Mouse (Mus musculus): ENCODE measurements around the gene Pgs1. TPM values are rescaled to one million over a fixed set of nuclear protein-coding genes. Genes with fewer than 3 reads are reported as not detected.

The Pgs1 gene
- polyA plus RNA-seq, 1 experiment from 2014 or later, result 60.7 TPM

DNA sequence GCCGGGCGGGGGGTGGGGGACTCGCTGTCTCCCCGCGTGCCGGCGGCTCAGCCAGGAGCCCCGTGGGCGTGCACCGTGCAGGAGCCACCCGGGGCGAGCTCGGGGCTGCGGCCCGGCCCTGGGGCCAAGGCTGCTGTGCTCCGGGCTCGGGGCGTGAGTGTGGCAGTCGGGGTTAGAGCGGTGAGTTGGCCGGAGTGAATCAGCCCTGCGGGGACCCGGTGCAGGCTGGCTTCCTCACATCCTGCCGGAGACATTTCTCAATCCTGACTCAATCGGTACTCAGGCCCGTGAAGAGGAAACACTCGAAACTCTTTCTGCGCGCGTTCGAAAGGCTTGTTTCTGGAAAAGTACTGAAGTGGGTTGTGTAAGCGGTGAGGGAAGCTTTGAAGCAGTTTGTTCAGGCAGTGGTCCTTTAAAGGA, 950 bp downstream of the Pgs1 start:
- H3K27ac ChIP-seq (replicated peaks), result peak overlapping the region; percentile 94
- peak overlapping the region; percentile 100 for H3K4me3 ChIP-seq (replicated peaks)
- H3K4me1 ChIP-seq, result peaks cover 52% of the 10 kb centered on the region
- 0% methylated on average over 23 of the region's 32 CpGs for WGBS
- H3K9me3 ChIP-seq (replicated peaks), result no peaks in the 10 kb centered on the region
- H3K9ac ChIP-seq (replicated peaks), result peak overlapping the region; percentile 90
- H3K36me3 ChIP-seq, result no peaks in the 10 kb centered on the region
- H3K4me2 ChIP-seq, result peak overlapping the region; percentile 87
- no peaks in the 10 kb centered on the region for H3K27me3 ChIP-seq (replicated peaks)
- ATAC-seq (ENCODE audit: low FRiP score), result peak; percentile 53

DNA sequence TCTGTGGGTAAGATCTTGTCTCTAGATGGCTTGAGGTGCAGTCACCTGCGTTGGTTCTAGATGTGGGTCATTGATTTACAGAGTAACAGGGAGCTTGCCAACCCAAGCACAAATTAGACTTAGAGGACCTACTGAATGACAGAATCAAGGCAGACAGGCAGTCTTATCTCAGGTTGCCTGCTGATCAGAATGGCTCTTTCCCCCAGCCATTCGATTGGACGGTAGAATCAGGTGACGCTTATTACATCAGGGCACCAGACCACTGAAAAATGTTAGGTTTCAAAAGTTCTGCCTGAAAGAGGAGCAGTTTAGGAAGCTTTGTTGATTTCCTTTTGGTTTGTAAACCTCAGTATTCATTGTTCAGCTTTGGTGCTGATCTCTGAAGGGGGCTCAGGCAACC, 1.9 kb downstream of the Pgs1 start:
- peaks cover 52% of the 10 kb centered on the region for H3K4me1 ChIP-seq
- WGBS, result 71% methylated on average over 4 of the region's 4 CpGs

DNA sequence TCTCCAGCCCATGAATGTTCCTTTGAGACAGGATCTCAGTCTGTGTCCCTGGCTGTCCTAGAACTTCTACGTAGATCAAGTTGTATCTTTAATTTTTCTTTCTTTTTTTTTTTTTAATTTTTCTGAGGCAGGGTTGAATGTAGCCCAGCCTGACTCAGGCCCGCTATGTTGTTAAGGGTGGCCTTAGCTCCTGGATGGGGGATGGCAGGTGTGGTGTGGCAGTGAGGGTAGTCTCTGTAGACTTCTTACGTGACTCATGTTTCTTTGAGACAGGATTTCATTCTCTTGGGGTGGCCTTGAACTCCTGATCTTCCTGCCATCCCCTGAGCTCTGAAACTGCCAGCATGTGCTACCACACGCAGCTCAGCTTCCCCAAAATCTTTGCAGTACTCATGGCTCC, 3.1 kb downstream of the Pgs1 start:
- H3K4me2 ChIP-seq, result no peak overlapping the region
- H3K4me3 ChIP-seq (replicated peaks), result no peak overlapping the region
- ATAC-seq (ENCODE audit: low FRiP score), result no peak
- WGBS, result 89% methylated on average over 4 of the region's 4 CpGs
- no peak overlapping the region for H3K27ac ChIP-seq (replicated peaks)
- H3K36me3 ChIP-seq, result no peaks in the 10 kb centered on the region
- no peak overlapping the region for H3K9ac ChIP-seq (replicated peaks)
- no peaks in the 10 kb centered on the region for H3K9me3 ChIP-seq (replicated peaks)
- H3K27me3 ChIP-seq (replicated peaks), result no peaks in the 10 kb centered on the region
- H3K4me1 ChIP-seq, result peaks cover 64% of the 10 kb centered on the region

More for the DNA sequence above, 1.9 kb downstream of the Pgs1 start:
- no peaks in the 10 kb centered on the region for H3K27me3 ChIP-seq (replicated peaks)
- peak overlapping the region; percentile 100 for H3K4me3 ChIP-seq (replicated peaks)
- no peak for ATAC-seq (ENCODE audit: low FRiP score)
- peak overlapping the region; percentile 87 for H3K4me2 ChIP-seq
- no peaks in the 10 kb centered on the region for H3K9me3 ChIP-seq (replicated peaks)
- H3K9ac ChIP-seq (replicated peaks), result peak overlapping the region; percentile 90
- H3K27ac ChIP-seq (replicated peaks), result no peak overlapping the region
- no peaks in the 10 kb centered on the region for H3K36me3 ChIP-seq

DNA sequence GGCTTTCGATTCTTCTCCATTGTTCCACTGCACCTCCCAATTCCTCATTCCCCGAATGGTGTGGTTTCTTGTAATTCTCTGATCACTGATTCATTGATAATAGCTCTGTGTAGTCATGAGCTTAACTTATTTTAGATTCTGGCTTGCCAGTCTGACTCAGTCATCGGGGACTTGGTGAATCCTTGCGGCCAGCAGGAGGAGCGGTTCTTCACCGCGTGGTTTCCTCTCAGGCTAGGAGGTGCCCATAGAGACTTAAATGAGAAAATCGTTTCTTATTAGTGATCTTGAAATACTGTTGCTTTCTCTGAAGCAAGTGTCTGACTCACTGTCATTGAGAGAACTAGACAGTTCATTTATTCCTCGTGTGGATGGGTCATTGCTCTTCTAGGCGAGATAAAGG, 3.8 kb downstream of the Pgs1 start:
- H3K9me3 ChIP-seq (replicated peaks), result no peaks in the 10 kb centered on the region
- H3K4me1 ChIP-seq, result peaks cover 71% of the 10 kb centered on the region
- H3K27me3 ChIP-seq (replicated peaks), result no peaks in the 10 kb centered on the region
- 45% methylated on average over 10 of the region's 10 CpGs for WGBS
- H3K4me2 ChIP-seq, result no peak overlapping the region
- ATAC-seq (ENCODE audit: low FRiP score), result no peak
- H3K4me3 ChIP-seq (replicated peaks), result no peak overlapping the region
- H3K9ac ChIP-seq (replicated peaks), result no peak overlapping the region
- no peaks in the 10 kb centered on the region for H3K36me3 ChIP-seq
- H3K27ac ChIP-seq (replicated peaks), result no peak overlapping the region

DNA sequence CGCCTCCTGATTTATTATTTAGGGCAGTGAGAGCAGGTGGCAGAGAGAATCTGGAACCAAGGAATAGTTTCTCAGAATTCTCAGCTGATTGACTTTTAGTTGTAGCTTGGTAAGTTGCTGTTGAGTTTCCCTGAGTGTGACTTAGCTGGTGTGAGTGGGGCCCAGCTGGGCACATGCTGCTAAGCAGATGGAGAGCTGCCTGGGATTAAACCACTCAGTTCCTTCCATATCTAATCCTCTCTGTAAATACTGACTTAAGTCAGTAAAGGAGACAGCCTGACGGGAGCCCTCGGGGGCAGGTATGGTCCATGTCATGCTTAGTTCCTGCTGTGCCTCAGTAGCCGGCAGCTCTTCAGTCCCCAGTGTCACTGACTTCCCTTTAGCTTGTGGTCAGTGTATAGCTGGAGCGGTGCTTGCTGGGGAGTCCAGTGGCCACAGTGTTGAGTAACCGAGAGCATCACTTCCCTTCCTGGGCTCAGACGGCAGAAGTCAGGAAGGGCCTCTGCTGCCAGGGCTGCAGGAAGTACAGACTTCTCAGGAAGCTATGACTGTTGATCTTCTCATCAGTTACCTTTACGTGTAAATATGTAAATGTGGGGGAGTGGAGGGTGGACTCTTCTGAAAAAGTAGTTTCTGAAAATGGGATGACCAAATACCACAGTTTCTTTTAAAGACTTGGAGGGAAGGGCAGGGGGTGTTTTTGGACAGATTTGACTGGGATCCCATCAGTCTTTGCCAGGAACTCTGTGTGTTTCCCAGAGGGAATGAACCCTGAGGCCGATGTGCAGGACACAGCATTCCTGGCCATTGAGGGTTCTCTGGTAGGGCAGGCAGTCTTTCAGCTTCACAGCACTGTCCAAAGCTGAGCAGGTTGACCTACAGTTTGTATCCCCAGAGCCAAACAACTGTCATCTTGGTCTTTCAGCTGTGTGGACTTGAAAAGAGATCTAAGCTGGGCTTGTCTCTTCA, 5.7 kb downstream of the Pgs1 start:
- H3K27ac ChIP-seq (replicated peaks), result no peak overlapping the region
- H3K9me3 ChIP-seq (replicated peaks), result no peaks in the 10 kb centered on the region
- H3K4me3 ChIP-seq (replicated peaks), result no peak overlapping the region
- H3K36me3 ChIP-seq, result no peaks in the 10 kb centered on the region
- WGBS, result 78% methylated on average over 9 of the region's 9 CpGs
- no peak overlapping the region for H3K4me2 ChIP-seq
- H3K27me3 ChIP-seq (replicated peaks), result no peaks in the 10 kb centered on the region
- H3K9ac ChIP-seq (replicated peaks), result no peak overlapping the region
- ATAC-seq (ENCODE audit: low FRiP score), result no peak
- H3K4me1 ChIP-seq, result peaks cover 80% of the 10 kb centered on the region

DNA sequence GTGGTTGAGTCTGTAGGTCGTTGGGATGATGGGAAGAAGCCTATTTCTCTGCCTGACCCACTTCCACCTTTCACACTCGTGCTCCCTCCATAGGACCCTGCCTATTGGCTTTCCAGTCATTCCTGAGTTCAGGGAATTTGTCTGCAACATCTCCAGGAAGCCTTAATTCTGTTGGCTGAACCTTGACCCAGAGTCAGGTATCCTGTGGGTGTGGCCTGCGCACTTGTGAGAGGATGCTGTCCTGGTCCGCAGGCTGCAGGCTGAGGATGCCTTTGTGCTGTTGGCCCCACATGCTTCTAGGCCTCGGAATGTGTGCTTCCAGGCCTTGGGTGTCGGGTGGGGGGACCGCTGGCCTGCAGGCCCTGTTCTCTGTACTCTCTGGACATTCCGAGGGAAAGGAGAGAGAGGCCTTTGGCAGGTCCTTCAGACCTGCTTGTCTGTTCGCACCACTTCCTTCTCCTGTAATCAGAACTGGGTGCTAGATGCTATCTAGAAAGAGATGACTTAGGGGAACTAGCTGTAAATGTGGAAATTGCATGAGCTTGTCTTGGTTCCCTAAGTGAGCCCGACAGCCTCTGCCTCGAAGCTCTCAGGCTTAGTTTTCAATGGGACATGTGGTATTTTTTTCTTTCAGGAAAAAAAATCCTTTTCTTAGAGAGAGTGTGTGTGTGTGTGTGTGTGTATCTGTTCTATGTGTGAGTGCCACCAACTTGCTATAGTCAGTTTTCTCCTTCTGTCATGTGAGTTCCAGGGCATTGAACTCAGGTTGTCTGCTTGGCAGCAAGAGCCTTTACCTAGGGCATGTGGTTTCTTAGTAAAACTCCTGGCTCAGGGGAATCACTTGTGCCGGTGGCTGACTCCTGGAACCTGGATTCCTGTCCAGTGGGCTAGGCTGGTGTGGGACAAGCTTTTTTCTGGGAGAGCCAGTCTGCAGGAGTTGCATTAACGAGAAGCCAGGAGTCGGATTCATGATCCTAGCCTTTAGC, 7.4 kb downstream of the Pgs1 start:
- no peaks in the 10 kb centered on the region for H3K27me3 ChIP-seq (replicated peaks)
- peak overlapping the region; percentile 48 for H3K27ac ChIP-seq (replicated peaks)
- no peak overlapping the region for H3K9ac ChIP-seq (replicated peaks)
- no peak for ATAC-seq (ENCODE audit: low FRiP score)
- peaks cover 68% of the 10 kb centered on the region for H3K4me1 ChIP-seq
- H3K9me3 ChIP-seq (replicated peaks), result no peaks in the 10 kb centered on the region
- H3K36me3 ChIP-seq, result no peaks in the 10 kb centered on the region
- H3K4me3 ChIP-seq (replicated peaks), result no peak overlapping the region
- H3K4me2 ChIP-seq, result no peak overlapping the region
- 78% methylated on average over 14 of the region's 14 CpGs for WGBS

DNA sequence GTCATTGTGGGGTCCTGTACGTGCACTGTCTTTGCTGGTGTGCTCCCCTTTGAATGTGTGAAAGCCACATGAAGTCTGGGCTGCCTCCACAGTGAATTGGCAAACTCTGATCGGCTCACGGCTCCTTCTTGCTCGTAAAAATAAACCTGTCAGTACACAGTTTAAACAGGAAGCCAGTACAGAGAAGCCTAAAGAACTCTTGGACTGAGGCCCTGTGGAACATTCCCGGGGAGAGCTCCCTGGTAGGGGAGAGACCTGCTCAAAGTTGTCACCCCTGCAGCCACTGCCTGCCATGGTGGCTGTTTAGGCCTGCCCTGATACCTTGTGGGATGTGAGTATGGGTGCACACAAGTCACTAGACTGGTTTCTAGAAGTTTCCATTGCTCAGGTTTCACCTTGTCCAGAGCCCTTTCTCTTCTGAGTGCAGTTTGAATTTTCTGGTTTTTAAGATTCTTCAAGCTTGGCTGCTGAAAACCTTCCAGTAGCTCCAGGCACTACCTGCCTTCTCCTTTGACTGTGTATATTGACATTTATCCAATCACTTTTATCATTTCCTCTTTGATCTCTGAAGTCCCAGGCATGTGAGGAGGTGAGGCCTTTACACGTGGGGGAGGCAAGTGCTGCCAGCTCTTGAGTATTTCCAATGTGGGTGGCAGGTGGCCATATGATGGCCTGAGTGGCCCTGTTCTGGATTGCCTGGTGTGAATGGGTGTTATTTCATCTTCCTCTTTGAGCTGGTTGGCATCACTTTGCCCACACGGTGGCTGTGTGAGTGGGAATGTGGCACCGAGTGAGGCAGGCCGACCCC, 8.4 kb downstream of the Pgs1 start:
- 0 out of 2 replicates have a peak, but pooled peaks cover under 1% of the 10 kb centered on the region for H3K36me3 ChIP-seq
- peak overlapping the region; percentile 48 for H3K27ac ChIP-seq (replicated peaks)
- H3K4me3 ChIP-seq (replicated peaks), result no peak overlapping the region
- no peak for ATAC-seq (ENCODE audit: low FRiP score)
- peaks cover 62% of the 10 kb centered on the region for H3K4me1 ChIP-seq
- 0 out of 2 replicates have a peak overlapping the region, but pooled peaks have one; percentile 34 for H3K9ac ChIP-seq (replicated peaks)
- H3K9me3 ChIP-seq (replicated peaks), result no peaks in the 10 kb centered on the region
- H3K4me2 ChIP-seq, result no peak overlapping the region
- H3K27me3 ChIP-seq (replicated peaks), result no peaks in the 10 kb centered on the region
- WGBS, result 57% methylated on average over 9 of the region's 9 CpGs

DNA sequence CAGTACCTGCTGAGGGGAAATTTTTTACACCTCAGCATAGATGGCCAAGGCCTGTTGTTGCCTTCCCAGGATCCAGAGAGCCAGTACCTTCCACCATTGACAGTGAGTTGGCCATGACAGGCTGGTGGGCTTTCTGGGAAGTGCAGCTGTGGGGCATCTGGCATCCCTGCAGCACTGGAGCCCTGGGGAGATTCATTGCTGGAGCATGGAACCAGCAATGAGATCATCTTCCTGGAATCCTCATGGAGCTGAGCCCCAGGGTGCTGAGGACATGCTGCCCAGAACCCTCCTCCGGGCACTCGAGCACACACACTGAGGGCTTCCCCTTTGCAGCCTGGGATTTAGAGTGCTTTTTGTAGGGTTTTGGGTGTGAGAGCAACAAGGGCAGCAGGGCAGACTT, 9.2 kb downstream of the Pgs1 start:
- H3K36me3 ChIP-seq, result peaks cover 8% of the 10 kb centered on the region; the same call in 1 of the 2 replicates
- no peak for ATAC-seq (ENCODE audit: low FRiP score)
- H3K27me3 ChIP-seq (replicated peaks), result no peaks in the 10 kb centered on the region
- no peak overlapping the region for H3K4me2 ChIP-seq
- no peak overlapping the region for H3K4me3 ChIP-seq (replicated peaks)
- peak overlapping the region; percentile 34; the same call in 1 of the 2 replicates for H3K9ac ChIP-seq (replicated peaks)
- H3K27ac ChIP-seq (replicated peaks), result no peak overlapping the region
- peaks cover 54% of the 10 kb centered on the region for H3K4me1 ChIP-seq
- H3K9me3 ChIP-seq (replicated peaks), result no peaks in the 10 kb centered on the region
- 37% methylated on average over 2 of the region's 2 CpGs for WGBS

DNA sequence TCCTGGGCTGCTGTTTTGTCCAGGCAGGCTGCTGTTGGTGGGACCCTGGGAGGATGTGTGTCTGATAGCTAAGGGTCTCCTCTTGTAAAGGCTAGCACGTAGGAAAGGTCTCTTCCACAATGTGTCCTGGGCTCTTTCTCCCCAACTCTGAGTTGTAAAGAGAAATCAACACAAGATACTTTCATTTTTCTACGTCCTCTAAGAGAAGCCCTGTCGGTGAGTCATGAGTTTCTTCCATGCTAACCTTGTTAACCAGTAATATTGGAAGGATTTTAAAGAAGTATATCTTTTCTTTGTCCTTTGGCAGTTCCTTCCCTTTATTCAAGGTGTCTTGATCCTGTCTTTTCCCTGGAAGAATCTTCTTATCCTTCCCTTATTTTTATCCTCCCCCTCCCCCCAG, 9.6 kb downstream of the Pgs1 start:
- peak overlapping the region; percentile 34; the same call in 1 of the 2 replicates for H3K9ac ChIP-seq (replicated peaks)
- H3K27me3 ChIP-seq (replicated peaks), result no peaks in the 10 kb centered on the region
- no peak for ATAC-seq (ENCODE audit: low FRiP score)
- H3K9me3 ChIP-seq (replicated peaks), result no peaks in the 10 kb centered on the region
- 55% methylated on average over 3 of the region's 3 CpGs for WGBS
- H3K4me2 ChIP-seq, result no peak overlapping the region
- peaks cover 50% of the 10 kb centered on the region for H3K4me1 ChIP-seq
- H3K4me3 ChIP-seq (replicated peaks), result no peak overlapping the region
- peaks cover 11% of the 10 kb centered on the region for H3K36me3 ChIP-seq
- peak overlapping the region; percentile 66; the same call in 1 of the 2 replicates for H3K27ac ChIP-seq (replicated peaks)

DNA sequence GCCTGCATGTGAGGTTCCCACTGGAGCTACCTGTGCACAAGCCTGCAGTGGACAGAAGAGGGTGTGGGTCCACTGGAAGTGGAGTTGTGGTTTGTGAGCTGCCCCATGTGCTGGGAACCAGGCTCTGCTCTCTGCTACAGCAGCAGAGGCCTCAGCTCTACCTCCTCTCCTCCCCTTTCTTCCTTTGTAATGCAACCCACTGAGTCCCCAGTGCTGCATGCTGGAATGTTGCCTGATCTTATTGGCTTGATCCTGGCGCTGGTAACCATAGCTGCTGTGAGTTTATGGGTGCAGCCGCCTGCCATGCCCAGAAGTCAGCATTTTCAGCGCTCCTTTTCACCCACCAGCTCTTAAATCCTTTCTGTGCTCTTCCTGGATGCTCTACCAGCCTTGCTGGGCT, 10.0 kb downstream of the Pgs1 start:
- peak overlapping the region; percentile 66 for H3K27ac ChIP-seq (replicated peaks)
- ATAC-seq (ENCODE audit: low FRiP score), result no peak
- WGBS, result 33% methylated on average over 3 of the region's 3 CpGs

More for the DNA sequence above, 10.0 kb downstream of the Pgs1 start:
- Histone ChIP-seq H3K4me2 (no peak overlapping the region), H3K4me1 (peaks cover 46% of the 10 kb centered on the region), H3K36me3 (peaks cover 15% of the 10 kb centered on the region), H3K9me3 (replicated peaks) (no peaks in the 10 kb centered on the region), H3K9ac (replicated peaks) (0 out of 2 replicates have a peak overlapping the region, but pooled peaks have one; percentile 2), H3K4me3 (replicated peaks) (no peak overlapping the region), H3K27me3 (replicated peaks) (no peaks in the 10 kb centered on the region)

Data from neural tube, embryonic 15.5 days (tissue).